Mouse (Mus musculus): Measurements from ENCODE around the gene Ubqln4.

DNA sequence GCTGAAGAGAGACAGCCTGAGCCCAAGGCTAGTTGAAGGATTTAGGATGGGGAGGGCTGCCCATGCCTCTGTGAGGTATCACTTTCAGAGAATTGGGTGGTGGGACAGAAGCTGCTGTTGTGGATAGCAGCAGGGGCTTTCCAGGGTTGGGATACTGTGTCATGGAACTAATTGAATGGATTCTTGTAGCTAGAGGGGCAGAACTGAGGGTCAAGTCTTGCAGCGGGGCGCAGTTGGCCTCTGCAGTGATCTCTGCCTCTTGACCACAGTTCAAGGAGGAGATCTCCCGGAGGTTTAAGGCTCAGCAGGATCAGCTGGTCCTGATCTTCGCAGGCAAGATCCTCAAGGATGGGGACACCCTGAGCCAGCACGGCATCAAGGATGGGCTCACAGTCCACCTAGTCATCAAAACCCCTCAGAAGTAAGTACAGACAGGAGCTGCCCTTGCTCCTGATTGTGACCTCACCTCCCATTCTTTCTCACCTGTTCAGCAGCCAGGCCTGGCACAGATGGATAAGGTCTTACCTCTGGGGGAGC is 1.6 kb downstream of the Ubqln4 start:
- no peak for TF ChIP-seq POLR2A (IDR thresholded peaks at IDR 0.05; ENCODE audit: control insufficient read depth, extremely low read depth, insufficient read depth, low read length, poor library complexity)
- TF ChIP-seq CTCF (IDR thresholded peaks at IDR 0.05; ENCODE audit: borderline replicate concordance, control insufficient read depth, extremely low read depth, insufficient read depth, low read length, poor library complexity) = no peak

Data from thymus, adult 2 months (tissue).